Mouse (Mus musculus) G1E (cell line): ENCODE results near the gene Mau2.

Experiments used
- CTCF ChIP-seq: IDR thresholded peaks from 2 replicates; pipeline ENCODE4 v1.5.1; 2012; ENCODE audit warnings: low read depth, low read length, inconsistent platforms, mixed read lengths
- GATA1 ChIP-seq: IDR thresholded peaks from 2 replicates; pipeline ENCODE4 v1.6.1; 2012; ENCODE audit warnings: borderline replicate concordance, low read length, inconsistent platforms, mixed read lengths
- GATA2 ChIP-seq: IDR thresholded peaks from 2 replicates; pipeline ENCODE4 v1.6.1; 2012; ENCODE audit warnings: low read depth, low read length, inconsistent platforms, borderline replicate concordance
- TAL1 ChIP-seq: conservative IDR thresholded peaks from 2 replicates; pipeline ENCODE4 v1.6.1; 2012; ENCODE audit warnings: low read depth, low read length, inconsistent platforms, mixed read lengths

- TF ChIP-seq GATA2, result no peak
- no peak for TF ChIP-seq CTCF
- TF ChIP-seq TAL1, result no peak
- no peak for TF ChIP-seq GATA1
These were observed 29.8 kb downstream of the Mau2 start for GRCm38 (mm10) chr8:70012763-70013162.
